Mouse (Mus musculus) frontal cortex, postnatal 10 days (tissue): ENCODE results near the gene Dnmt3l.

Experiments used
- DNase-seq, 2 experiments: peaks; one replicate each; pipeline ENCODE4 v3.0.0; 2022; ENCODE audit warnings: low spot score in 2 of 2, mixed read lengths in 1 of 2

Gene Dnmt3l

DNA sequence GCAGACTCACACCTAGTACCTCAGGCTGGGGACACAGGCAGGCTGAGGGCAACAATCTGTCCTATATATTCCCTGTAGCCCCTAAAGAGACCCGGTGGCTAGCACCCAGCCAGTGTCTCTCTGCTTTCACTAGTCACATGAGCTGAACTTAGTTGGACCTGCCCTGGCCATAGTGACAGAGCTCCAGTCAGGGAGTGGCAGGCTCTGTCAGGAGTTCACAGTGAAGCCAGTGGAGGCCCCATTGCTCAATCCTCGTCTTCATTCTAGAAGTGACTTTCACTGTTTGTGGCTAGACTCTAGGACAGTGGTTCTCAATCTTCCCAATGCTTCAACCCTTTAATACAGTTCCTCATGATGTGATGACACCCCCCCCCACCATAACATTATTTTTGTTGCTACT, 9.8 kb upstream of the Dnmt3l start:
- DNase-seq, result no peak

DNA sequence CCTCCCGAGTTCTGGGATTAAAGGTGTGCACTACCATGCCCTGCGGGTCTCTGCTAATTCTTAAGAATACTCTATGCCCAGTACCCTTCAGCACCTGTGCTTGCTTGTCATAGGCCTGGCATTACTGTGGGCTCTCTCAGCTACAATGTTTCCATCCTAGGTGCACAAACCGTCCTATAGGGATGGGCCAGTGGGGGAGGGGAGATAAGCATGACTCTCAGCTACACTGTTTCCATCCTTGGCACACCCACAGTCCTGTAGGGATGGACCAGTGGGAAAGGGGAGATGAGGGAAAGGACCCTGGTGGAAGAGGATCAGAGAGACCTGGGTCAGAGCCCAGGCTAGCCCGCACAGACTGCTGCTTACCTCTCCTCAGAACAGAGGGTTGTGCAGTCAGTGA, 4.6 kb upstream of the Dnmt3l start:
- DNase-seq, result no peak

DNA sequence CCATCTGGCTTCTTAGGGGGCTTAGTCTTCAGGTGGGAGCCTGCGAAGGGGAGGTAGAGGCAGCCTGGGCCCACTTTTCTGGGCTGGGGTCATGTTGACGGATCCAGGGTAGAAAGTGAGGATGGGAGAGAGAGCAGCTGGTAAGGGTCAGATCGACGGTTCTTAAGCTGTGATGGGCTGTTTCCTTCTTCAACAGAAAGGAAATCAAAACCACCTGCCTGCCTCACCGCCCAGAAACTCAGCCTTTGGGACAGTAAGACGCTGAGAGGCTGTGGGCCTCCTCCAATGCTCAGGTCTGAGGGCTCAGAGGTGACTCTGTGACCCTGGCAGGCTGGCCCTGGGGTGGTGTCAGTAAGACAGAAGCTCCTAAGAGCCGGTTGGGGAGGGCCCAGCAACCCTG, 349 bp downstream of the Dnmt3l start:
- no peak for DNase-seq

DNA sequence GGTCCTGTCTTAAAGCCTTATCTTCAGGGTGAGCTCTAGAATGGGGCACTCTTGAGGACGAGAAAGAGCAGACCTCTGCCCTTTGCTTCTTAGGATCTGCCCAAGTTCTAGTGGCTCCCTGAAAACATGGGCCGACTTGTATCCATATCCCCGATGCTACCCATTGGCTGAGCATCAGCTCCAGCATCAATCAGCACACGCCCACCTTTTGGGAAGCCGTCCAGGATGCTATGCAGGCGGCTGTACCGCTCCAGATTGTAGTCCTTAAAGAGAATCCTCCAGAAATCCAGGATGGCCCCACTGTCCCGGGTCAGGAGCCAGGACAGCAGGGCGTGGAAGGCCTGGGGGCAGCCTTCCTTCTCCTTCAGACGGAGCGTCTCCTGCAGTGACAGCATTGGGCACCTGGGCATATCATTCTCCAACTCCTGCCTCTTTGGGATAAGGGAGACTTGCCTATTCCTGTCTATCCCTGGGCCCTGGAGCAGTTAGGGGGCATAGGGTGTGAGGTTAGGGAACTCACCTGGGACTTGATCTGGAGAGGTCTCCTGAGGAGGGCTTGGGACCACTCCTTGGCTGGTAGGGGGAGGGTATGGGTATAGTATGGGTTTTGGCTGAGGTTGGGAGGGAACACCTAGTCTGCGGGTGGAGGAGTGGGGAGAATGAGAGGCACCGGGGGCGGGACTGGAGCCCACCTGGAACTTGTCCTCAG, 1.1 kb downstream of the Dnmt3l start:
- no peak for DNase-seq

DNA sequence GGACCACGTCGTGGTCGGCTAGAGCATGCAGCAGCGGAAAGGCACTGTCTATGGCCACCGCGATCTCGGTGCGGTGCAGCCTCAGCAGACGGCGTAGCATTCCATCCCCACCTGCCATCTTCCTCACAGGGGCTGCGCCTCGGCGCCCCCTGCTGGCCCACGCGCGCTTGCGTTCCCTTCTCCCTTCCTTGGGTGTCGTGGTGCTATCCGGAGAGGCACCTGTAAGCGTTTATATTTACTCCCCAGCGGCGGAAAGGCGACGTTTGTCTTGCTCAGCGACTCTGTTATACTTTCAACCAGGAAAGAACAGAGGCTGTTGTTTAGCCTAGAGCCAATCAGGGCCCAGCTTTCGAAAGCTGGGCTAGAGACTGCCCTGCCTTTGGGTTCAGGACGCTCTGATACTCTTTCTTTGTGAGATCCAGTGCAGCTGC, 1.7 kb downstream of the Dnmt3l start, which contains the start of gene Aire:
TSS of gene Aire (minus strand) at position 205 of the 431 bp plus-strand sequence.
- DNase-seq, result peak in 1 of 2 experiments; percentile 48

DNA sequence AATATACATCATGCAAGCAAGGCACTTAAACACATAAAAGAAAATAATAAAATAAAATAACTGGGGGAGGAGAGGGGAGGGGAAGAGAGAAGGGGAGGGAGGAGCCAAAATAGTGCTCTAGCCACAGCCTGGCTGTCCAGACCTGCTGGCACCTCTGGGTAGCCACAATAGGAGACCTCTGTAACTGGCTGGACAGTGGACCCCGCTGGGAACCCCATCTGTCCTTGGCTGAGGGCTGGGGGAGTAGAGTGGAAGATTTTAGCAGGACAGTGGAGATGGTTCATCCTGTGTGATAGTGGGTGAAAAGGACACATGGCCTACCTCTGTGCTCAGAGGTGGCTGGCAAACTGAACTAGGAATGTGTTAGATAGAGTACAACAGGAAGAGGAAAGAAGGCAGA, 2.8 kb downstream of the Dnmt3l start:
- no peak for DNase-seq

DNA sequence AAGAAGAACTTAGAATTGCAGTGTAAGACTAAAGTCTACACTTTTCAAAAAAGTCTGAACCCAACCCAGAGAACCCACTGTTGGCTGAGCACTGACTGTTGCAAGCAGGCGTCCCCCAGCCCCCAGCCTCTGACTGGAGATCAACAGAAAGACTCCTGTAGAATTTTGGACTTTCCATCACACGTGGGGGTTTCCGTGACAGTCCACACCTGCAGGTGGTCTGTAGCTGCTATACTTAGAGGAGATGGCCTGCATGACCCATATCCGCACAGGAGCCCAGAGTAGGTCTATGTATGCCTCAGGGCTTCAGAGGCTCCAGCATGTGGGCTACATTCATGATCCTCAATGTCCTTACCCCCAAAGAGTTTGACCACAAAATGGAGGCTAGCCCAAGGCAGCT, 4.6 kb downstream of the Dnmt3l start:
- no peak for DNase-seq

DNA sequence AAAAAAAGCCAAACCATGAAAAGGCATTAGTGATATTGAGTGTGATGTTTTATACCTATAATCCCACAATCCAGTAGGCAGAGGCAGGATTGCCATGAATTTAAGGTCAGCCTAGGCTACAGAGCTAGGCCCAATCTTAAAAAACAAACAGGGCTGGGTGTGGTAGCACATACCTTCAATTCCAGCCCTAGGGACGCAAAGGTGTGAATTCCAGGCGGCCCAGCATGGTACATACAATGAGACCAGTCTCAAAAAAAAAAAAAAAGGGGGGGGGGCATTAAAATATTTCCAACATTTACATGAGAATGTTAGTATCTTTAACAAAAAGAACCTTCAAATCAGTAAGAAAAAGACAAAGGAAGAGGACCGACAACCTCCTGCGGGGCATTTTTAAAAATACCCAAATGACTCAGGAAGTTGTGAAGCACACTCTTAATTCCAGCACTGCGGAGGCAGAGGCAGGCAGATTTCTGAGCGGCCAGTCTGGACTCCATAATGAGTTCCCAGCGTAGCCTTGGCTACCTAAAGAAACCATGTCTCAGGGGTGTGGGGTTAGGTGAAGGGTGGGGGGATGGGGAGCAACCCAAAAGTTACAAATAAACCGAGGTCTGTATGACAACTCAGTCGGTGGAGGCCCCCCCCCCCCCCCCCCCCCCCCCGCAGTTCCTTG, 6.4 kb downstream of the Dnmt3l start:
- DNase-seq, result no peak

DNA sequence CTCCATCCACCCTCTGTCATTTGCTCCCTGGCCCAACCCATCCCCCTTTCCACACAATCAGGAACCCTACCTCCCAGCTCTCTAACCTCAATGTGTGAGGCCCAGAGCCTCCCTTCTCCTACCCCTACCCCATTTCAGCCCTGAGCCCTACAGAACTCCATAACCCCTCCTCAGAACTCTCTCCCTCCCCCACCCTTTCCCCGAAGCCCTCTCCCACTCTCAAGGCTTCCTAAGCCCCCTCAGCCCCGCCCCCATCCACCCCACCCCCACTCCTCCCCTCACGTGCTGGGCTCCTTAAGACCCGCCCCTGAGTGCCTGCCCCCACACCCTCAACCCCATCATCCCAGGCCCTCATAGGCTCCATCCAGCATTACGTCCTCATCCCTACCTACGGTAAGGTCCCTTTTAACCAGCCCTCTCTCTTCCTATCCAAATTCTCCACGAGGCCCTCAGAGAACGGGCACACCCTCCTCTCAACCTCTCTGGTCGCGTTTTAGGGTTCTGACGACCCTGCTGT, 7.8 kb downstream of the Dnmt3l start:
- DNase-seq, result no peak

DNA sequence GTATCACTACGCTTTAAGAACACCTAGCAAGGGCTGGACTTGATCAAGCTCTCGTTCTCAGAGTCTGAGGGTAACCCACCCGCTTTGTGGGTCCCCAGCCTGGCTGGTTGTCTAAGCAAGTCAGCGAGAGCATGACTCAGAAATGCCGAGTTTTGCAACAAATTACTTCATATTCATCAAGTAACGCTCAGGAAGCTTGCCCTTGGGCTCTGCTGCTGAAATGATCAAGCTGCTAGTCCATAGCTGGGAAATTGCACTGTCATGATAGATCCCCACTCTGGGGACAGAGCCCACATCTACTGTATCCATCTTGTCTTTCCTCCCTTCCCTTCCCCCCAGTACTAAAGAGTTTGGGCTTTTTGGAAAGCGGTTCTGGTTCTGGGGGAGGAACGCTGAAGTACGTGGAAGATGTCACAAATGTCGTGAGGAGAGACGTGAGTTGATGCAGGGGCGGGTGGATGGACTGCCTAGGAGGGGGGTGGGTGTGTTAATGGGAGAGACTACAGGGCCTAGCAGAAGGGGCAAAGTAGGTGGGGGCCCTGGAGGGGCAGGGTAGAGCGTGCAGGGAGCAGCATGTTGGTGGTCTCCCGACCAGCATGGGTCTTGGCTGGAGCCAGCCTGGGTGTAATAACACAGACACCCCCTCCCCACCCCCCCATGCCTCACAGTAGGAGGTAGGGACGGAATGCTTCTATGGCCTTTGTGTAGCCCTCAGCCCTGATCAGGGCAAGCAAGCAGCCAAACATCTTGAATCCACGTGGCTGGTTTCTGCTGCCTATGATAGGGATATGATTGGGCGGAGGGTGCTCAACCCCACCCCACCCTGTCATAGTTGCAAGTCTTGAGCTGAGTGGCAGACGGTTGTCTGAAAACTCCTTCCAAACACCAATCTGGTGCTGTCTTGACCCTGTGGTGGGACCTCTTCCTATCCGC, 13.2 kb downstream of the Dnmt3l start:
- DNase-seq, result no peak

DNA sequence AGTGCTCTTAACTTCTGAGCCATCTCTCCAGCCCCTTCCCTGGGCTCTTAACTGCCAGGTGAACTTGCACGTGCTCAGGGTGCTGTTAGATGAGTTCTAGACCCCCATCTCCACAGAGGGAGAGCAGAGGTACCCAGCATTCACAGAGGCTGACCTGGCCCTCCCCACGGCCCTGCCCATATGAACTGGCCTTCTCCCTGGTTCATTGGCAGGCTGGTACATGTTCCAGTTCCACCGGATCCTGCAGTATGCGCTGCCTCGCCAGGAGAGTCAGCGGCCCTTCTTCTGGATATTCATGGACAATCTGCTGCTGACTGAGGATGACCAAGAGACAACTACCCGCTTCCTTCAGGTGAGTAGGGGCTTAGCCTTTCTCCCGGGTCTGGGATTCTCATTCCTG, 15.3 kb downstream of the Dnmt3l start:
- no peak for DNase-seq

DNA sequence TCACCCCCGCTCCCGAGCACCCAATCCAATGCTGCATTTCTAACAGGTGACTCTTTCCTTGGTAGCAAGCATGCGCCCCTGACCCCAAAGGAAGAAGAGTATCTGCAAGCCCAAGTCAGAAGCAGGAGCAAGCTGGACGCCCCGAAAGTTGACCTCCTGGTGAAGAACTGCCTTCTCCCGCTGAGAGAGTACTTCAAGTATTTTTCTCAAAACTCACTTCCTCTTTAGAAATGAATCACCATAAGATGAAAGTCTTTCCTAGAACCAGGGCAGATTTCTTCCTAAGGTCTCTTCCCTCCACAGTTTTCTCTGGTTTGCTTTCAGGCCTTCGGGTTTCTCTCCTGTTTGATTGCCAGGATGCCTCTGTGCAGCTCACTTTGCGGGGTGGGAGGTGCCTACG, 21.4 kb downstream of the Dnmt3l start:
- DNase-seq, result no peak

DNA sequence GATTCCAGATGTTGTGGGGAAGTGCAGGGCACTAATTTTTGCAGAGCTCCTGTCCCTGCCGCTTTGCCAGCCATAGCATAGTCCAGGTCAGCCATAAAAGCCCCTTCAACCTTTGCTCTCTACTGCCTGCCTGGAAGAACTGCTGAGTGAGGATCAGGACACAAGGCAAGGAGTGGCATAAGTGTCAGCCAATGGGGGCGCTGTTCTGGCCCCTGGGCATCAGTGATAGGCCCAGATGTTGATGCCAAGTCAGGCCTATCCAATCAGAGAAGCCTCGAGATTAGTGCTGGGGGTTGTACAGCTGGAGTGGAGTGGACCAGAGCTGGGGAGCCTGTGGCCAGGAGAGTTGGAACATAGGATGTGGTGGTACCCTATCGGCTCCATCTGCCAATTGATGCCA, 25.5 kb downstream of the Dnmt3l start:
- DNase-seq, result no peak

DNA sequence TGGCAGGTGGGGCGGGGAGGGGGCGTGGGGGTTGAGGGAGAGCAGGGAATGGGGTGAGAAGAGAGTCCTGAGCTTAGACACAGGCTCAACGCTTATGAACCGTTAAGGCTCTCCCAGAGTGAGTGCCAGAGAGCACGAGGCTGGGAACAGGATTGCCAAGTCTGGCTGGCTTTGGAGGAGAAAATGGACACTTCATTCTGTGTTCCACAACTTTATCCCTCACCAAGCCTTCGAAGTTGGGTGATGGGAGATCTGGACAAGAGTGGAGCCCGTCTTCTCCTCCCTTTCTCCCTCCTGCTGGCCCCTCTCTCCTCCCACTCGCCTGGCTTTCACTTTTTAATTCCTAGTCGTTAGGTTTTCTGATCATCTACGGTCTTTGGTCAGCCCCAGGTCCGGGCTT, 26.8 kb downstream of the Dnmt3l start:
- no peak for DNase-seq

DNA sequence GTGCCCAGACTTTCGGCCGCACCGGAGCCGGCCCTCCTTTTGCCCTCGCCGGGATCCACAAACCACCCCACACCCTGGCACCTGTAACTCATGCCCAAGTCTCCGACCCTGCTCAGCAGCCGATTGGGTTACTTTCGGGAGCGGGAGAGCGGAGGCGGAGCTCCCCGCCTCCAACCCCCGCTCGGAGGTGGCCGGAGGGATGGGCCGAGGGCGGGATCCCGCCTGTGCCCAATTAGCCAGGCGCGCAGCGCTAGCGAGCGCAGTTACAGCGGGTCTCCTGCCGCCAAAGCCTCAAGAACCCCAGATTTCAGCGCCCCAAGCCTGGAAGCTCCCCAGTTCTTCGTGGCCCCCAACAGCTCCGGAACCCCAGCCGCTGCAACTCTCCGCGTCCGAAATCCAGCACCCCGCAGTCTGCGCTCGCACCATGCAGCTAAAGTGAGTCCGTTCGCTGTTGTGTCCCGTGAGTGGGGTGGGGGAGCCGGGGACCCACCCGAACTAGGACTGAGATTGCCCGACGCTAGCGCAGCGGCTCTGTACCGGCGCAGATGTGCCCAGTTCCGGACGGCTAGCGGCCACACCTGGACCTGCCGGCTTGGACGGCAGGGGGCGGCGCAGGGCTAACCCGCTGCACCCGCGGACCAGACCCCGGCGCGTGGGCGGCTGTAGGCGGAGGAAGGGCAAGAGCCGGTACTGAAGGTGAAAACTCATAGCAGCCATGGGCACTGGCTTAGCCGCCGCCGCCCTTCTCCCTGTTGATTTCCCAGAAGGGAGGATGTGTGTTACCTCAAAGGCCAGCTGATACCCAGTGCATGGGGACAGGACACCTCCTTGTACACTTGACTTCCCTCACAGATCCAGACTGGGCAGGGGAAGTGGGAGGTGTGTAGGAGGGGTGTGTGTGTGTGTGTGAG, 27.6 kb downstream of the Dnmt3l start, which contains the start of gene Icosl:
TSS of gene Icosl (plus strand) at position 202 of the 911 bp plus-strand sequence.
- DNase-seq, result peak in 1 of 2 experiments; percentile 41

DNA sequence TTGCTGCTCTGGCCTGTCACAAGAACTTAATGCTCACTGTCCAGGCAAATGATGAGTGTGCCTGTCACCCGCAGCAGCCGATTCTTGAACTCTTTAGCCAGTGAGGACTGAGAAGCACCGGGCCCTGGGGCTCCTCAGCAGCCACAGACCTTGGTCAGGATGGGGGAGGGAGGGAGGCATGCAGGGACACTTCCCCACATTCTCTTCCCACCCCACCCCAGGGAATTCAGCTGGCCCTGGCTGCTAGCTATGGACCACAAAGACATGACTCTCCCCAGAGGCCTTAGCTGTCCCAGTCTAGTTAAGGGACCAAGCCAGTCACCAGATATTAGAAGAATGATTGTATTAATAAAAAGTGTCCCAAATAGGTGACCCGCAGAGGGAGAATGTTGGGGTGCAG, 32.4 kb downstream of the Dnmt3l start:
- no peak for DNase-seq

DNA sequence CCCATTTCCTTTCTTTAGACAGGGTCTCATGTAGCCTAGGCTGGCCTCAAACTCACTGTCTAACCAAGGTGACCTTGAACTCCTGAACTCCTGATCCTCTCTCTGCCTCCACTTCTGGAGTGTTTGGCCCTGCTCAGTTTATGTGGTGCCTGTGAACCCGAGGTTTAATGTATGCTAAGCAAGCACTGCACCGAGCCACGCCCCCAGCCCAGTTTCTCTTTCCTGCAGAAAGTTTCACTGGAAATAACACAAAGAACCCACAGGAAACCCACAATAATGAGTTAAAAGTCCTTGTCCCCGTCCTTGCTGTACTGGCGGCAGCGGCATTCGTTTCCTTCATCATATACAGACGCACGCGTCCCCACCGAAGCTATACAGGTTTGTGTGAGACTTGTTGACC, 33.2 kb downstream of the Dnmt3l start:
- no peak for DNase-seq

DNA sequence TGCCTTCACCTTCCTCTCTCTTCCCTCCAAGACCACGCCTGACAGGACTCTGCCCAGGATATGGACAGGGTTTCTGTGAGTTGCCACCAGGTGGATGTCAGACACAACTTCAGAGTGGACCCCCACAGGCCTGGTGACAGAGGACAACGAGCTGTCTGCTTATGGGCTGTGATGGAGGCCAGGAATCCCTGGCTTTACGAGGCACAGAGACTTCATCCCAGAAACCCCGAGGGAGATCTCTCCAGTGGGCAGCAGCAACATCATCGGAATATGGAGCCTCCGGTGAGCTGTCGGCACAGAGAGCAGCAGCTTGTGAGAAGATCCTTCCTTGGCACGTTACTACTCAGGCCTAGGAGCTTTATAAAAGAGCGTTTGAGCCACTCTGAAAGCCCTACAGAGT, 36.1 kb downstream of the Dnmt3l start:
- no peak for DNase-seq

DNA sequence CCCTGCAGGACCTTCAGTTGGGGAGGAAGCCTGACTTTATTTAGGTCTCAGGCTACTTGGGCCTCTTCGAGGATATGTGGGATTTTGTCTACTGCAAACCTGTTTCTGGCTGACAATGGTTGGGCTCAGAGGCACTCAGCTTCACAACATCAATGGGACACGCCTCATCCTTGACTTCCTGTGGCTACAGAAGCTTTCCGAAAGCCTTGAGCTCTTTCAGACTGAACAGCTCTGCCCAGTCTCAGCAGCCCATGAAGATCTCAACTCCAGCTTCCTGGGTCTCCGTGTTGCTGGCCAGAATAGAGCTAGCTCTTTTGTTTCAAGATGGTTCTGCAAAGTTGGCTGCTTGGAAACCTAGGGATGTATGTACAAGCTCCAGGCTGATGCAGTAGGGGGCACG, 36.5 kb downstream of the Dnmt3l start:
- DNase-seq, result no peak

DNA sequence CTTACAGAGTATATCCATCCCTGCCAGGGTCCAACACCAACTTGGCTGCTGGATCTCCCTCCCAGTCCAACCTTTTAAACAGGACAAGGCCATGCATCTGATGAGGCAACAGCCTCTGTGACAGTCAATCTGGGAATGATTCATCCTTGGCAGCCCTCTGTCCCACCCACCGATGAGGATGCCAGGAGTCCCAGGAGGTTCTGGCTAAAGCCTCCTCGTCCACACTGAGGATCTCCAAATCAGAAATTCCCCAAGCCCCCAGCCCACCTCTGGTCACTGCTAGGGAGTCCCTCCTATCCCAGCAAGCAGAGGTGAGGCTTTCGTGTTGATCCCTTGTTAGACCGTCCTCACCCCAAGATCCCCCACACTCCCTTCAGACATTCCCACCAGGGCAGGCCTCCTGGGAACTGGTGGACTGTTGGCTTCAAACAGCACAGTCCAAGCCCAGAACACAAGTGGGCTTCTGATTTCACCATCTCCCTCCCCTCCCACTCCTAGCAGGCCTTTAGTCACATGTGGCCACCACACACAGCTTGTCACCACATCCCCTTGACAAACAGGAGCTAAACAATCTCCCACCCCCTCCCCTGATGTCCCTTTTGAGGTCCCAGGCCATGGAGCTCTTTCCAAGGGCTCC, 38.3 kb downstream of the Dnmt3l start:
- DNase-seq, result no peak

DNA sequence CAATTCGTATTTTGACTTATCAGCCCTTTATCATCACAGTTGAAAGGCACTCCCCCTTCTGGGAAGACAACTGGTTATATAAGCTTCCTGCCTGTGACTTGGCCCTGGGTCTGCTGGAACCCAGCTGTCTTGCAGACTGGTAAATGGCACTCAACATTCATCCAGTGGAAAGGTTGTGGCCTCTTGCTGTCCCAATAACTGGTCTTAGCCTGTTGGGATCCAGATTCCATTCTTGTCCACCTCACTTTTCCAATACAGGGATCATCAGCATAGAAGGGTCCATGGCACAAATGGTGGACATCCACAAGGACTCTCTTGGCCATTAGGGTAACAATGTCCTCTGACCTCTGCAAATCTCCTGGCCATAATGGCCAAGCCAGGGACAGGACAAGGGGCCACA, 42.3 kb downstream of the Dnmt3l start:
- no peak for DNase-seq
